Mouse (Mus musculus): Measurements from ENCODE around the gene Caprin2. TPM values are rescaled to one million over a fixed set of nuclear protein-coding genes. Genes with fewer than 3 reads are reported as not detected.

The Caprin2 gene
- total RNA-seq, 1 experiment: 25.7 TPM

DNA sequence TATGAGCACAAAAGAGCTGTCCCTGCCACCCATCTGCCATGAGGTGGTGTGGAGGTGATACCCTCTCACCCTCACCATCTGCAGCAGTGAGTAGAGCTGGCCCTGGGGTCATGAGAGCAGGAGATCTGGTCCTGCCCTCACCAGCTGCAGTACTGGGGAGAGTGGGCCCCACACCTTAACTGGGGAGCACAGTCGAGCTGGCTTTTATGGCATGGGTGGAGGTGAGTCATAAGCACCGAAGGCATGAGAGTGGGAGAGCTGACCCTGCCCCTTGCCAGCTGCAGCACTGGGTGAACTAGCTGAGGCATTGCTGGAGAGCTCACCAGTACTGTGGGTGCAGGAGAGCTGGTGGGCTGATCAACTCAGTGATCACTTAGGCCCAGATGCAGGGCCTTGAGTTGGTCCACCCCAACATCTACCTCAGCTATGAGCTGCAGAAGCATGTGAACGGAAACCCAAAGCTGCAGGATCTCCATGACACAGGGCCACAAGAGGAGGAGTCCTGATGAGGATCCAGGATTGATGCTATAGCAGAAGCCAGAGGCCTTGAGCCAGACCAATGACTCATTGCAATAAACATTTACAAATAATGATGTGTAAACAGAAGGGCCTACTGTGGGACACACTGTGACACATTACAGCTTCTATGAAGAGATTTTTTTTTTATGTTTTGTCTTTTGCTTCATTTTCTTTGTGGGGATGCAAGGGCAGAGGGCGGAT, 77.3 kb downstream of the Caprin2 start:
- Histone ChIP-seq H3K27ac (ENCODE audit: insufficient read depth, low read depth, low read length, poor library complexity, severe bottlenecking) (no peak overlapping the region), H3K9me3 (ENCODE audit: control insufficient read depth, insufficient read depth, low read depth, low read length) (no peaks in the 10 kb centered on the region), H3K4me1 (ENCODE audit: control insufficient read depth in 2 of 2, insufficient read depth in 2 of 2, low read length in 2 of 2, poor library complexity in 1 of 2) (no peaks in the 10 kb centered on the region), H3K36me3 (ENCODE audit: control insufficient read depth, insufficient read depth, low read length, poor library complexity, severe bottlenecking) (peaks cover 10% of the 10 kb centered on the region), H3K4me3 (ENCODE audit: insufficient read depth in 1 of 2, low read depth in 1 of 2, low read length in 2 of 2, poor library complexity in 1 of 2, severe bottlenecking in 1 of 2) (no peak overlapping the region), H3K9ac (ENCODE audit: insufficient read depth, low read depth, low read length, poor library complexity, severe bottlenecking) (no peak overlapping the region)
- TF ChIP-seq ZNF384 (IDR thresholded peaks at IDR 0.05; ENCODE audit: low read depth, low read length) (no peak), CHD2 (IDR thresholded peaks at IDR 0.05; ENCODE audit: low read depth, low read length) (no peak), HCFC1 (IDR thresholded peaks at IDR 0.05; ENCODE audit: borderline replicate concordance, insufficient read depth, low read length) (no peak), MAFK (IDR thresholded peaks at IDR 0.05; ENCODE audit: insufficient read depth, low read depth, low read length) (no peak), ZC3H11A (IDR thresholded peaks at IDR 0.05; ENCODE audit: borderline replicate concordance, low read depth, low read length) (no peak)
- in situ Hi-C loops (cut with MboI; ENCODE audit: low sequenced_read_pairs in 2 of 2, unreplicated experiment in 2 of 2): no loop called here
- no peak for DNase-seq (ENCODE audit: low read depth, low spot score)

DNA sequence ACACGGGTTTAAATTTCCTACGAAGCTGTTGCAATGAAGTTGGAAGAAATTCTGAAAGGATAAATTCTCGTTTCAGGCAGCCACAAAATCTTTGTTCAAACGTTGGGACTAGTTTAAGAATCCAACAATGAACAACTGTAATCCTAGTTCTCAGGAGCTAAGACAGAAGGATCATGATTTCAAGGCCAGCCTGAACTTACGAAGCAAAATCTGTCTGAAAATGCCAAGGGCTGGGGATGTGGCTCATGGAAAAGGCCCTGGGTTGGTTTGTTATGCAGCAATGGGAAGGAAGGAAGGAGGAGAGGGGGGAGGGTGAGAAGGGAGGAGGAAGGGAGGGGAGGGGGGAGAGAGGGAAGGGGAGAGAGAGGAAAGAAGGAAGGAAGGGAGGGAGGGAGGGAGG, 79.3 kb downstream of the Caprin2 start:
- Histone ChIP-seq H3K9me3 (ENCODE audit: control insufficient read depth, insufficient read depth, low read depth, low read length) (no peaks in the 10 kb centered on the region), H3K9ac (ENCODE audit: insufficient read depth, low read depth, low read length, poor library complexity, severe bottlenecking) (no peak overlapping the region), H3K27ac (ENCODE audit: insufficient read depth, low read depth, low read length, poor library complexity, severe bottlenecking) (no peak overlapping the region), H3K4me3 (ENCODE audit: insufficient read depth in 1 of 2, low read depth in 1 of 2, low read length in 2 of 2, poor library complexity in 1 of 2, severe bottlenecking in 1 of 2) (no peak overlapping the region), H3K4me1 (ENCODE audit: control insufficient read depth in 2 of 2, insufficient read depth in 2 of 2, low read length in 2 of 2, poor library complexity in 1 of 2) (no peaks in the 10 kb centered on the region), H3K36me3 (ENCODE audit: control insufficient read depth, insufficient read depth, low read length, poor library complexity, severe bottlenecking) (peaks cover 12% of the 10 kb centered on the region)
- TF ChIP-seq HCFC1 (IDR thresholded peaks at IDR 0.05; ENCODE audit: borderline replicate concordance, insufficient read depth, low read length): no peak
- no peak for TF ChIP-seq ZNF384 (IDR thresholded peaks at IDR 0.05; ENCODE audit: low read depth, low read length)
- TF ChIP-seq MAFK (IDR thresholded peaks at IDR 0.05; ENCODE audit: insufficient read depth, low read depth, low read length): no peak
- TF ChIP-seq ZC3H11A (IDR thresholded peaks at IDR 0.05; ENCODE audit: borderline replicate concordance, low read depth, low read length): no peak
- no peak for TF ChIP-seq CHD2 (IDR thresholded peaks at IDR 0.05; ENCODE audit: low read depth, low read length)
- in situ Hi-C loops (cut with MboI; ENCODE audit: low sequenced_read_pairs in 2 of 2, unreplicated experiment in 2 of 2): no loop called here
- DNase-seq (ENCODE audit: low read depth, low spot score): no peak

GRCm38 (mm10) chr6:148811117-148811516, 84.9 kb downstream of the Caprin2 start:
- no peaks in the 10 kb centered on the region for H3K4me1 ChIP-seq (ENCODE audit: control insufficient read depth in 2 of 2, insufficient read depth in 2 of 2, low read length in 2 of 2, poor library complexity in 1 of 2)
- in situ Hi-C loops (cut with MboI; ENCODE audit: low sequenced_read_pairs in 2 of 2, unreplicated experiment in 2 of 2): no loop called here

DNA sequence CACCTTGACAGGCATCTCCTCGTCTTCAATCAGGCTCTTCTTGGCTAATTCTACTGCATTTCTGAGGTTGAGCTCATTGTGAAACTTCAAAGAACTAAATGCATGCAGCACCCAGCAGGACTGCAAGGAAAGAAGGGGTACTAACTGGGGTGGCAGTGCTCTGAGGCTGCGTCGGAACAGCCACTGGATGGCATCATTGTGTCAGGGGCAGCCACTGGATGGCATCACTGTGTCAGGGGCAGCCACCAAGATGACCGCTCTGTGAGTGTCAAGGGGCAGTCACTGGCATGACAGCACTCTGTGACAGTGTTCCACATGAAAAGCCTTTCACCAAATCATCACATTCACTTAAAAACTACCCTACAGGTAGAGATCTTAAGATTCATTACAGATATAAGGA, 96.3 kb downstream of the Caprin2 start:
- Histone ChIP-seq H3K36me3 (ENCODE audit: control insufficient read depth, insufficient read depth, low read length, poor library complexity, severe bottlenecking) (peaks cover 10% of the 10 kb centered on the region), H3K27ac (ENCODE audit: insufficient read depth, low read depth, low read length, poor library complexity, severe bottlenecking) (no peak overlapping the region), H3K9me3 (ENCODE audit: control insufficient read depth, insufficient read depth, low read depth, low read length) (no peaks in the 10 kb centered on the region), H3K9ac (ENCODE audit: insufficient read depth, low read depth, low read length, poor library complexity, severe bottlenecking) (no peak overlapping the region), H3K4me1 (ENCODE audit: control insufficient read depth in 2 of 2, insufficient read depth in 2 of 2, low read length in 2 of 2, poor library complexity in 1 of 2) (no peaks in the 10 kb centered on the region), H3K4me3 (ENCODE audit: insufficient read depth in 1 of 2, low read depth in 1 of 2, low read length in 2 of 2, poor library complexity in 1 of 2, severe bottlenecking in 1 of 2) (no peak overlapping the region)
- TF ChIP-seq CHD2 (IDR thresholded peaks at IDR 0.05; ENCODE audit: low read depth, low read length) (no peak), ZNF384 (IDR thresholded peaks at IDR 0.05; ENCODE audit: low read depth, low read length) (no peak), HCFC1 (IDR thresholded peaks at IDR 0.05; ENCODE audit: borderline replicate concordance, insufficient read depth, low read length) (no peak), MAFK (IDR thresholded peaks at IDR 0.05; ENCODE audit: insufficient read depth, low read depth, low read length) (no peak), ZC3H11A (IDR thresholded peaks at IDR 0.05; ENCODE audit: borderline replicate concordance, low read depth, low read length) (no peak)
- in situ Hi-C loops (cut with MboI; ENCODE audit: low sequenced_read_pairs in 2 of 2, unreplicated experiment in 2 of 2): no loop called here
- no peak for DNase-seq (ENCODE audit: low read depth, low spot score)

More at GRCm38 (mm10) chr6:148811117-148811516, 84.9 kb downstream of the Caprin2 start:
- TF ChIP-seq MAFK (IDR thresholded peaks at IDR 0.05; ENCODE audit: insufficient read depth, low read depth, low read length): no peak
- no peak for TF ChIP-seq CHD2 (IDR thresholded peaks at IDR 0.05; ENCODE audit: low read depth, low read length)
- TF ChIP-seq HCFC1 (IDR thresholded peaks at IDR 0.05; ENCODE audit: borderline replicate concordance, insufficient read depth, low read length): no peak
- no peak for TF ChIP-seq ZNF384 (IDR thresholded peaks at IDR 0.05; ENCODE audit: low read depth, low read length)
- TF ChIP-seq ZC3H11A (IDR thresholded peaks at IDR 0.05; ENCODE audit: borderline replicate concordance, low read depth, low read length): no peak
- no peak for DNase-seq (ENCODE audit: low read depth, low spot score)
- H3K36me3 ChIP-seq (ENCODE audit: control insufficient read depth, insufficient read depth, low read length, poor library complexity, severe bottlenecking): peaks cover 5% of the 10 kb centered on the region
- H3K9ac ChIP-seq (ENCODE audit: insufficient read depth, low read depth, low read length, poor library complexity, severe bottlenecking): no peak overlapping the region
- H3K4me3 ChIP-seq (ENCODE audit: insufficient read depth in 1 of 2, low read depth in 1 of 2, low read length in 2 of 2, poor library complexity in 1 of 2, severe bottlenecking in 1 of 2): no peak overlapping the region
- H3K9me3 ChIP-seq (ENCODE audit: control insufficient read depth, insufficient read depth, low read depth, low read length): no peaks in the 10 kb centered on the region
- H3K27ac ChIP-seq (ENCODE audit: insufficient read depth, low read depth, low read length, poor library complexity, severe bottlenecking): no peak overlapping the region

Measured in ES-E14 (cell line).